Mouse (Mus musculus): Measurements from ENCODE around the gene Pecr.

GRCm38 (mm10) chr1:72253881-72254491, 30.1 kb downstream of the Pecr start:
- TF ChIP-seq POLR2A (IDR thresholded peaks at IDR 0.05; ENCODE audit: borderline replicate concordance, low read depth, low read length) (no peak), CTCF (IDR thresholded peaks at IDR 0.05; ENCODE audit: low read depth, low read length) (no peak)

All from bone marrow macrophage, adult 2 months (primary cell).